Mouse (Mus musculus): ENCODE data around the gene Prl7d1.

DNA sequence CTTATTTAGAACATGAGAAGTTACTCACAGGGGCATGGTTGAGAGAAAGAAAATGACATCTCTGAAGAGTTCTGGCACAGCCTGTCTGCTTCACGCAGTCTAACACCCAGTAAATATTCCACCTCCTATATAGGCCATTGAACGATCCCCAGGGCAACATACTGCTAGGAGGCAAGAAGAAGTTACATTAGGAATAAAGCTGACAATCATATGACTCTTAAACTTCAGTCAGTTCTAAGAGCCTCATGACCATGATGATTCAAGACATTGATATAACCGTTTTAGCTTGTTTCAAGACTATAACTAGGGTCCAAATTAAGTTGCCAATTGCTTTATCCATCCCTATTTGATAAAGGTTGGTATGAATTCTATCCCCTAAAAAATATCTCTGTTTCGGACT, 48.6 kb downstream of the Prl7d1 start, which contains the start of gene Prl7a2:
- TF ChIP-seq CTCF (IDR thresholded peaks at IDR 0.05; ENCODE audit: low read depth, low read length): no peak
- no peak for TF ChIP-seq GATA1 (IDR thresholded peaks at IDR 0.05; ENCODE audit: borderline replicate concordance, low read length)

Data from G1E (cell line).